Mouse (Mus musculus): ENCODE measurements around the gene Serping1. TPM values are rescaled to one million over a fixed set of nuclear protein-coding genes. Genes with fewer than 3 reads are reported as not detected.

Gene Serping1
- total RNA-seq, 2 experiments from 2014 or later, result 6.8 to 10.6 TPM

- DNase-seq (ENCODE audit: low spot score in 2 of 2), result no peak
These were observed 58.6 kb downstream of the Serping1 start for GRCm38 (mm10) chr2:84716423-84717355.

GRCm38 (mm10) chr2:84715562-84716361, 59.5 kb downstream of the Serping1 start:
- DNase-seq (ENCODE audit: low spot score in 2 of 2), result peak; percentile 74 to 95

Small RNA genes within 50 kb of the gene (microRNA-seq; reads per million reads assigned to microRNA genes)
- 3,673 to 6,331 reads per million in 2 experiments for gene Mir130a

Other genes starting within 250 kb of the Serping1 start
- gene Ctnnd1, start 124.7 kb downstream of the Serping1 start, total RNA-seq (2021), result 10 to 100 TPM; 59.1 to 68.0 TPM
- not detected for gene Btbd18, start 116.4 kb downstream of the Serping1 start, total RNA-seq (2021)
- gene Selenoh, start 104.7 kb downstream of the Serping1 start, total RNA-seq (2021), result 10 to 100 TPM; 41.7 to 46.8 TPM
- 1 to 10 TPM; 2.9 to 9.8 TPM for gene Gm28635, start 97.4 kb downstream of the Serping1 start, total RNA-seq (2021)
- gene Med19, start 97.0 kb downstream of the Serping1 start, total RNA-seq (2021), result 10 to 100 TPM; 31.4 to 32.0 TPM
- 100 to 1,000 TPM; 195 to 204 TPM for gene Tmx2, start 96.3 kb downstream of the Serping1 start, total RNA-seq (2021)
- 10 to 100 TPM; 36.6 to 37.8 TPM for gene Zdhhc5, start 60.3 kb downstream of the Serping1 start, total RNA-seq (2021)
- 1 to 10 TPM; 6.7 TPM for gene Clp1, start 48.1 kb downstream of the Serping1 start, total RNA-seq (2021)
- 10 to 100 TPM; 33.1 to 39.8 TPM for gene Ypel4, start 41.4 kb downstream of the Serping1 start, total RNA-seq (2021)
- gene Gm19426, start 31.8 kb downstream of the Serping1 start, total RNA-seq (2021), result 1 to 10 TPM; 2.6 to 3.7 TPM
- gene Ube2l6, start 23.4 kb upstream of the Serping1 start, total RNA-seq (2021), result 1 to 10 TPM; 4.1 to 4.5 TPM
- not detected for gene Smtnl1, start 47.2 kb upstream of the Serping1 start, total RNA-seq (2021)
- 10 to 100 TPM; 59.1 to 59.8 TPM for gene Timm10, start 51.6 kb upstream of the Serping1 start, total RNA-seq (2021)
- gene Slc43a1, start 63.4 kb upstream of the Serping1 start, total RNA-seq (2021), result under 1 TPM; 0.33 to 0.37 TPM
- gene Rtn4rl2, start 111.3 kb upstream of the Serping1 start, total RNA-seq (2021), result 10 to 100 TPM; 92.5 to 99.2 TPM
- gene Slc43a3, start 161.1 kb upstream of the Serping1 start, total RNA-seq (2021), result 1 to 10 TPM; 2.4 to 3.3 TPM
- not detected for gene Prg2, start 205.0 kb upstream of the Serping1 start, total RNA-seq (2021)
- not detected for gene Prg3, start 212.8 kb upstream of the Serping1 start, total RNA-seq (2021)

Measured in layer of hippocampus, postnatal 14 days (tissue).